Comparison of ENCODE assay signal across 17 mouse cellular contexts in genomic region chr4:154630763-154631162, GRCm38 (mm10). TPM values are rescaled to one million over a fixed set of nuclear protein-coding genes. Genes with fewer than 3 reads are reported as not detected.
DNase-seq lines count a peak whose midpoint lies in the region; ATAC-seq and TF ChIP-seq lines count a peak whose summit lies in the region.
"Had no signal": no experiment of that assay in that cellular context is flagged by ENCODE, and none has a peak within 500 bp of the region (broad histone marks: within the 10 kb centered on the region; RNA-seq: fewer than 3 reads in every experiment).

No protein-coding gene starts in this region.

- peaks cover 95% of the 10 kb centered on the region for H3K27me3 ChIP-seq in kidney, embryonic 16.5 days (ENCODE audit: insufficient read depth, low read length)
- H3K27me3 ChIP-seq in embryonic facial prominence, embryonic 12.5 days, result peaks cover 17% of the 10 kb centered on the region
- H3K27me3 ChIP-seq in forebrain, embryonic 14.5 days (replicated peaks; ENCODE audit: control insufficient read depth, insufficient read depth, low read length), result peaks cover 12% of the 10 kb centered on the region; the same call in 1 of the 2 replicates
- H3K27me3 ChIP-seq in limb, embryonic 14.5 days (ENCODE audit: control insufficient read depth, insufficient read depth, low read length), result 0 out of 2 replicates have a peak, but pooled peaks cover 2% of the 10 kb centered on the region

- no peaks in the 10 kb centered on the region for H3K9me3 ChIP-seq in kidney, embryonic 16.5 days (ENCODE audit: low read length)
- H3K9me3 ChIP-seq in embryonic facial prominence, embryonic 12.5 days, result no peaks in the 10 kb centered on the region
- H3K9me3 ChIP-seq in forebrain, embryonic 14.5 days (replicated peaks; ENCODE audit: control insufficient read depth, low read length), result no peaks in the 10 kb centered on the region
- H3K9me3 ChIP-seq in limb, embryonic 14.5 days (ENCODE audit: control insufficient read depth, low read length), result no peaks in the 10 kb centered on the region
- H3K9me3 ChIP-seq: hindbrain, embryonic 10.5 days had no signal

- H3K4me1 ChIP-seq in kidney, embryonic 16.5 days (ENCODE audit: insufficient read depth, low read length), result peaks cover 21% of the 10 kb centered on the region
- peaks cover 81% of the 10 kb centered on the region for H3K4me1 ChIP-seq in embryonic facial prominence, embryonic 12.5 days
- H3K4me1 ChIP-seq in forebrain, embryonic 14.5 days (ENCODE audit: control insufficient read depth, insufficient read depth, low read length), result peaks cover 44% of the 10 kb centered on the region
- H3K4me1 ChIP-seq in limb, embryonic 14.5 days (ENCODE audit: control insufficient read depth, insufficient read depth, low read length), result peaks cover 44% of the 10 kb centered on the region

- no peak for ATAC-seq in kidney, embryonic 16.5 days (ENCODE audit: low FRiP score, low TSS enrichment)
- no peak for ATAC-seq in embryonic facial prominence, embryonic 12.5 days (ENCODE audit: insufficient number of reproducible peaks, insufficient read depth, low FRiP score, low TSS enrichment)
- no peak for ATAC-seq in forebrain, embryonic 14.5 days
- no peak for ATAC-seq in limb, embryonic 14.5 days (ENCODE audit: low FRiP score, low read depth)
- ATAC-seq: Patski had no signal

- TF ChIP-seq POLR2A in limb, embryonic 14.5 days (IDR thresholded peaks at IDR 0.05; ENCODE audit: borderline replicate concordance, extremely low read depth, insufficient read depth, insufficient read length), result no peak

- no peak overlapping the region for H3K27ac ChIP-seq in kidney, embryonic 16.5 days (ENCODE audit: low read length)
- H3K27ac ChIP-seq in embryonic facial prominence, embryonic 12.5 days, result no peak overlapping the region
- no peak overlapping the region for H3K27ac ChIP-seq in forebrain, embryonic 14.5 days (ENCODE audit: low read depth, low read length)
- H3K27ac ChIP-seq in limb, embryonic 14.5 days (replicated peaks; ENCODE audit: low read depth, low read length), result no peak overlapping the region
- H3K27ac ChIP-seq: hindbrain, embryonic 10.5 days; left cerebral cortex, adult 2 months; liver, embryonic 14.5 days had no signal

- DNase-seq in kidney, adult 8-10 months, result no peak
- no peak for DNase-seq in forebrain, embryonic 14.5 days (ENCODE audit: low spot score)
- DNase-seq in limb, embryonic 14.5 days (ENCODE audit: low spot score), result no peak
- DNase-seq in right cerebral cortex, adult 18-20 months, result no peak
- DNase-seq in layer of hippocampus, adult 9-11 months, result no peak
- DNase-seq: adrenal gland, adult 2 months; cerebellum, adult 9-11 months; kidney, postnatal 14 days; right cerebral cortex, postnatal 4 days had no signal

- WGBS in kidney, embryonic 16.5 days, result 42% methylated on average over 3 of the region's 3 CpGs
- WGBS in embryonic facial prominence, embryonic 12.5 days, result 38% methylated on average over 3 of the region's 3 CpGs
- 42% methylated on average over 3 of the region's 3 CpGs for WGBS in forebrain, embryonic 14.5 days
- 45% methylated on average over 3 of the region's 3 CpGs for WGBS in limb, embryonic 14.5 days

- no peaks in the 10 kb centered on the region for H3K36me3 ChIP-seq in kidney, embryonic 16.5 days (ENCODE audit: insufficient read depth, low read length)
- H3K36me3 ChIP-seq in embryonic facial prominence, embryonic 12.5 days, result no peaks in the 10 kb centered on the region
- no peaks in the 10 kb centered on the region for H3K36me3 ChIP-seq in forebrain, embryonic 14.5 days (ENCODE audit: control insufficient read depth, insufficient read depth, low read length)
- 0 out of 2 replicates have a peak, but pooled peaks cover 3% of the 10 kb centered on the region for H3K36me3 ChIP-seq in limb, embryonic 14.5 days (ENCODE audit: control insufficient read depth, insufficient read depth, low read length)
- H3K36me3 ChIP-seq: hindbrain, embryonic 10.5 days had no signal

- peak overlapping the region; percentile 88 for H3K4me2 ChIP-seq in kidney, embryonic 16.5 days (replicated peaks; ENCODE audit: low read depth, low read length)
- peak overlapping the region; percentile 85 for H3K4me2 ChIP-seq in embryonic facial prominence, embryonic 12.5 days (replicated peaks)
- peak overlapping the region; percentile 83 for H3K4me2 ChIP-seq in forebrain, embryonic 14.5 days (ENCODE audit: low read length)
- H3K4me2 ChIP-seq in limb, embryonic 14.5 days (replicated peaks; ENCODE audit: low read depth, low read length, severe bottlenecking), result peak overlapping the region; percentile 89

- no peak overlapping the region for H3K9ac ChIP-seq in kidney, embryonic 16.5 days (replicated peaks; ENCODE audit: low read length)
- H3K9ac ChIP-seq in embryonic facial prominence, embryonic 12.5 days, result no peak overlapping the region
- peak overlapping the region; percentile 32; the same call in 1 of the 2 replicates for H3K9ac ChIP-seq in forebrain, embryonic 14.5 days (ENCODE audit: low read length)
- H3K9ac ChIP-seq in limb, embryonic 14.5 days (ENCODE audit: low read depth, low read length, severe bottlenecking), result no peak overlapping the region
- H3K9ac ChIP-seq: liver, embryonic 14.5 days had no signal

- H3K4me3 ChIP-seq in kidney, embryonic 16.5 days (ENCODE audit: low read length), result no peak overlapping the region
- peak overlapping the region; percentile 16; the same call in 1 of the 2 replicates for H3K4me3 ChIP-seq in embryonic facial prominence, embryonic 12.5 days
- H3K4me3 ChIP-seq in forebrain, embryonic 14.5 days (ENCODE audit: low read depth, low read length), result no peak overlapping the region
- H3K4me3 ChIP-seq in limb, embryonic 14.5 days (replicated peaks; ENCODE audit: low read length), result peak overlapping the region; percentile 77
- H3K4me3 ChIP-seq: hindbrain, embryonic 10.5 days; left cerebral cortex, adult 2 months had no signal

RNA-seq across cellular contexts. Expression of gene Prdm16, which starts 5.9 kb away (rescaled TPM):
- 22.3 and 24.7 TPM in 2 replicates for polyA plus RNA-seq in kidney, embryonic 16.5 days (2015; fragmentation: Nextera tagmentation; extraction: Ambion mirVana)
- polyA plus RNA-seq in embryonic facial prominence, embryonic 12.5 days (2016; fragmentation: Nextera tagmentation; extraction: Ambion mirVana), result 41.5 and 45.7 TPM in 2 replicates
- 20.6 and 25.0 TPM in 2 replicates for polyA plus RNA-seq in forebrain, embryonic 14.5 days (2014; fragmentation: Nextera tagmentation; extraction: Ambion mirVana)
- 11.7 and 15.3 TPM in 2 replicates for polyA plus RNA-seq in limb, embryonic 14.5 days (2012; rRNA removed)
- polyA plus RNA-seq in limb, embryonic 14.5 days (2014; fragmentation: Nextera tagmentation; extraction: Ambion mirVana), result 25.6 and 40.0 TPM in 2 replicates
- polyA plus RNA-seq: Patski had no signal

RNA-seq across cellular contexts. Expression of gene Actrt2, which starts 36.9 kb away (rescaled TPM):
- not detected in 2 replicates for polyA plus RNA-seq in kidney, embryonic 16.5 days (2015; fragmentation: Nextera tagmentation; extraction: Ambion mirVana)
- not detected in 2 replicates for polyA plus RNA-seq in embryonic facial prominence, embryonic 12.5 days (2016; fragmentation: Nextera tagmentation; extraction: Ambion mirVana)
- not detected in 2 replicates for polyA plus RNA-seq in forebrain, embryonic 14.5 days (2014; fragmentation: Nextera tagmentation; extraction: Ambion mirVana)
- not detected in 2 replicates for polyA plus RNA-seq in limb, embryonic 14.5 days (2012; rRNA removed)
- not detected in 2 replicates for polyA plus RNA-seq in limb, embryonic 14.5 days (2014; fragmentation: Nextera tagmentation; extraction: Ambion mirVana)
- polyA plus RNA-seq: adrenal gland, adult 2 months; embryonic facial prominence, embryonic 14.5 days; frontal cortex, adult 2 months; hindbrain, embryonic 10.5 days; liver, embryonic 14.5 days; Patski had no signal

Comparison
In these comparisons a context has a peak if more than half of its experiments do, and no peak if none do; other contexts are left out.
1. H3K4me3 ChIP-seq: peak in embryonic facial prominence, embryonic 12.5 days (single experiment) and limb, embryonic 14.5 days (single experiment); none in kidney, embryonic 16.5 days (single experiment) and forebrain, embryonic 14.5 days (single experiment).
2. Peak in every context shown above with its lines, with median percentiles within 50 percentile points of each other: H3K4me2 ChIP-seq.